Mouse (Mus musculus) yolk sac, embryonic 10.5 days (tissue): ENCODE measurements around the gene Spag17.
"Not testable (repeated sequence)": the region's sequence is repeated elsewhere in the genome, so short reads cannot be mapped to it uniquely, and the experiment has no call there.

Experiments
- DNase-seq: peaks from one replicate; pipeline ENCODE4 v3.0.0-alpha.2; 2017; ENCODE audit warnings: low spot score

The Spag17 gene

GRCm38 (mm10) chr3:99885187-99885811, at the start of gene Spag17:
Spag17 (plus strand) TSS chr3:99885406.
- no peak for DNase-seq

GRCm38 (mm10) chr3:99842333-99842732, 42.9 kb upstream of the Spag17 start:
- DNase-seq: no peak

GRCm38 (mm10) chr3:99842808-99843207, 42.4 kb upstream of the Spag17 start:
- no peak for DNase-seq

- DNase-seq: no peak
Observed at GRCm38 (mm10) chr3:99843233-99843632, 42.0 kb upstream of the Spag17 start.

GRCm38 (mm10) chr3:99850926-99851325, 34.3 kb upstream of the Spag17 start:
- DNase-seq: no peak

GRCm38 (mm10) chr3:99854595-99854994, 30.6 kb upstream of the Spag17 start:
- no peak for DNase-seq

- DNase-seq: no peak
Observed at GRCm38 (mm10) chr3:99858922-99859321, 26.3 kb upstream of the Spag17 start.

GRCm38 (mm10) chr3:99864706-99865105, 20.5 kb upstream of the Spag17 start:
- no peak for DNase-seq

GRCm38 (mm10) chr3:99875137-99875536, 10.1 kb upstream of the Spag17 start:
- DNase-seq: no peak

GRCm38 (mm10) chr3:99881498-99881897, 3.7 kb upstream of the Spag17 start:
- no peak for DNase-seq

GRCm38 (mm10) chr3:99883988-99884564, 1.1 kb upstream of the Spag17 start:
- no peak for DNase-seq

GRCm38 (mm10) chr3:99894741-99895140, 9.5 kb downstream of the Spag17 start:
- not testable (repeated sequence) for DNase-seq

GRCm38 (mm10) chr3:99913809-99914439, 28.7 kb downstream of the Spag17 start:
- DNase-seq: no peak

GRCm38 (mm10) chr3:99922944-99923343, 37.7 kb downstream of the Spag17 start:
- no peak for DNase-seq

GRCm38 (mm10) chr3:99930920-99931620, 45.9 kb downstream of the Spag17 start:
- no peak for DNase-seq

GRCm38 (mm10) chr3:99936159-99936558, 51.0 kb downstream of the Spag17 start:
- no peak for DNase-seq

GRCm38 (mm10) chr3:99938611-99939286, 53.5 kb downstream of the Spag17 start:
- peak; percentile 31 for DNase-seq

- DNase-seq: no peak
Observed at GRCm38 (mm10) chr3:99945171-99945570, 60.0 kb downstream of the Spag17 start.

- DNase-seq: no peak
Observed at GRCm38 (mm10) chr3:99954039-99954602, 68.9 kb downstream of the Spag17 start.

GRCm38 (mm10) chr3:99956517-99956916, 71.3 kb downstream of the Spag17 start:
- no peak for DNase-seq

GRCm38 (mm10) chr3:99959805-99960485, 74.7 kb downstream of the Spag17 start:
- no peak for DNase-seq
